Mouse (Mus musculus): ENCODE data around the gene Slc9a3r2.
A peak's percentile ranks its signal among the peaks of the same experiment; 100 is the strongest.
"Not testable (repeated sequence)": the region's sequence is repeated elsewhere in the genome, so short reads cannot be mapped to it uniquely, and the experiment has no call there.

The Slc9a3r2 gene

GRCm38 (mm10) chr17:24650070-24650616 lies at the start of gene Slc9a3r2:
Slc9a3r2 (minus strand) TSS chr17:24650327.
- no peak for DNase-seq (ENCODE audit: low read depth in 2 of 2, low spot score in 2 of 2)

GRCm38 (mm10) chr17:24699473-24699872 lies 49.3 kb upstream of the Slc9a3r2 start:
- no peak for DNase-seq (ENCODE audit: low read depth in 2 of 2, low spot score in 2 of 2)

- no peak for DNase-seq (ENCODE audit: low read depth in 2 of 2, low spot score in 2 of 2)
Observed at GRCm38 (mm10) chr17:24698715-24699114, 48.6 kb upstream of the Slc9a3r2 start.

GRCm38 (mm10) chr17:24697985-24698384 lies 47.9 kb upstream of the Slc9a3r2 start:
- DNase-seq (ENCODE audit: low read depth in 2 of 2, low spot score in 2 of 2): no peak

- DNase-seq (ENCODE audit: low read depth in 2 of 2, low spot score in 2 of 2): peak; percentile 51 to 57
Observed at GRCm38 (mm10) chr17:24696011-24696697, 46.0 kb upstream of the Slc9a3r2 start, which contains the start of the genes Gfer and Noxo1. Gfer (minus strand) TSS chr17:24696156. Noxo1 (plus strand) TSS chr17:24696234.

- DNase-seq (ENCODE audit: low read depth in 2 of 2, low spot score in 2 of 2): no peak
Observed at GRCm38 (mm10) chr17:24695326-24696010, 45.3 kb upstream of the Slc9a3r2 start.

GRCm38 (mm10) chr17:24692385-24692784 lies 42.3 kb upstream of the Slc9a3r2 start:
- DNase-seq (ENCODE audit: low read depth in 2 of 2, low spot score in 2 of 2): no peak

- no peak for DNase-seq (ENCODE audit: low read depth in 2 of 2, low spot score in 2 of 2)
Observed at GRCm38 (mm10) chr17:24689251-24690081, 39.3 kb upstream of the Slc9a3r2 start, which contains the start of gene Syngr3. Syngr3 (minus strand) TSS chr17:24689955.

GRCm38 (mm10) chr17:24687599-24687998 lies 37.5 kb upstream of the Slc9a3r2 start:
- no peak for DNase-seq (ENCODE audit: low read depth in 2 of 2, low spot score in 2 of 2)

GRCm38 (mm10) chr17:24687146-24687595 lies 37.0 kb upstream of the Slc9a3r2 start:
- DNase-seq (ENCODE audit: low read depth in 2 of 2, low spot score in 2 of 2): peak in 1 of 2 experiments; percentile 39

- peak in 1 of 2 experiments; percentile 40 for DNase-seq (ENCODE audit: low read depth in 2 of 2, low spot score in 2 of 2)
Observed at GRCm38 (mm10) chr17:24686514-24686913, 36.4 kb upstream of the Slc9a3r2 start.

- DNase-seq (ENCODE audit: low read depth in 2 of 2, low spot score in 2 of 2): no peak
Observed at GRCm38 (mm10) chr17:24677500-24678080, 27.5 kb upstream of the Slc9a3r2 start.

GRCm38 (mm10) chr17:24676877-24677276 lies 26.8 kb upstream of the Slc9a3r2 start:
- DNase-seq (ENCODE audit: low read depth in 2 of 2, low spot score in 2 of 2): no peak

GRCm38 (mm10) chr17:24676187-24676586 lies 26.1 kb upstream of the Slc9a3r2 start:
- DNase-seq (ENCODE audit: low read depth in 2 of 2, low spot score in 2 of 2): peak; percentile 60 to 78

GRCm38 (mm10) chr17:24674277-24674676 lies 24.1 kb upstream of the Slc9a3r2 start:
- no peak for DNase-seq (ENCODE audit: low read depth in 2 of 2, low spot score in 2 of 2)

GRCm38 (mm10) chr17:24672141-24672540 lies 22.0 kb upstream of the Slc9a3r2 start:
- no peak for DNase-seq (ENCODE audit: low read depth in 2 of 2, low spot score in 2 of 2)

- no peak for DNase-seq (ENCODE audit: low read depth in 2 of 2, low spot score in 2 of 2)
Observed at GRCm38 (mm10) chr17:24671346-24671745, 21.2 kb upstream of the Slc9a3r2 start.

- DNase-seq (ENCODE audit: low read depth in 2 of 2, low spot score in 2 of 2): no peak
Observed at GRCm38 (mm10) chr17:24670246-24670844, 20.2 kb upstream of the Slc9a3r2 start.

- peak; percentile 91 to 92 for DNase-seq (ENCODE audit: low read depth in 2 of 2, low spot score in 2 of 2)
Observed at GRCm38 (mm10) chr17:24669545-24670245, 19.6 kb upstream of the Slc9a3r2 start, which contains the start of gene Zfp598. Zfp598 (plus strand) TSS chr17:24669687.

GRCm38 (mm10) chr17:24669214-24669544 lies 19.1 kb upstream of the Slc9a3r2 start:
- not testable (repeated sequence) for DNase-seq (ENCODE audit: low read depth in 2 of 2, low spot score in 2 of 2)
